Mouse (Mus musculus) olfactory bulb, adult 2 months (tissue): Measurements from ENCODE around the gene Cnot10.

Source experiments
- CTCF ChIP-seq: fragments of 200-500 bp; IDR thresholded peaks from 2 replicates; pipeline ENCODE4 v1.5.1; 2012; ENCODE audit warnings: low read depth, mild to moderate bottlenecking, low read length, moderate library complexity; ENCODE audit not compliant: insufficient read depth
- POLR2A ChIP-seq: fragments of 200-500 bp; IDR thresholded peaks from 2 replicates; pipeline ENCODE4 v1.6.1; 2012; ENCODE audit warnings: mild to moderate bottlenecking, low read depth, low read length, moderate library complexity; ENCODE audit not compliant: insufficient read depth

DNA sequence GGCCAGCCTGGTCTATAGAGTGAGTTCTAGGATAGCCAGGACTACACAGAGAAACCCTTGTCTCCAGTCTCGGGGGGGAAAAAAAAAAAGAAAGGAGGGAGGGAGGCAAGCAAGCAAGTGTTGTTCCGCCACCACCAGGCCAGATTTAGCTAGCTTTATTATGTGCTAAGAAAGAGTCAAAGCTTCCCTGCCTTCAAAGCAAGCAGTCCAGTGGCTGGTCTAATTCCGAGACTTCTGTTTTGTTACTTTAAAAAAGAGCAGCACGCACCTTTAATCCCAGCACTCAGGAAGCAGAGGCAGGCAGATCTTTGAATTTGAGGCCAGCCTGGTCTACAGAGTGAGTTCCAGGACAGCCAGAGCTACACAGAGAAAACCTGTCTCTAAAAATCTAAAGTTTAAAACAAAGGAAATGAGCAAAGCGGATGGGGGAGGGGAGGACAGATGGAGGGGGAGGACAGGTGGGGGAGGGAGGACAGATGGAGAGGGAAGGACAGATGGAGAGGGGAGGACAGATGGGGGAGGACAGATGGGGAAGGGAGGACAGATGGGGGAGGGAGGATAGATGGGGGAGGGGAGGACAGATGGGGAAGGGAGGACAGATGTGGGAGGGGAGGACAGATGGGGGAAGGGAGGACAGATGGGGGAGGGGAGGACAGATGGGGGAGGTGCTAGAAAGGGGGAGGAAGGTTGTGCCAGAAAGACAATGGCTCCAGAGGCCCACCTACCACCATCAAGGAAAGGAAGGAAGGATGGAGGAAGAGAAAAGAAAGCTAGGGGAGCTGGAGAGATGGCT, 71.1 kb downstream of the Cnot10 start:
- TF ChIP-seq CTCF (no peak), POLR2A (no peak)
